Mouse (Mus musculus) stomach, embryonic 14.5 days (tissue): ENCODE measurements at regions not wholly inside any gene's neighbourhood (a gene's known extent, or its start where the extent isn't known, plus 50 kb on each side); places are given as distances from the start of the nearest gene placed in this dataset.

Experiments used
- ATAC-seq: fragments of 200-750 bp; cut with Nextera tagmentation; 2 replicates; pipeline ENCODE4 v1.8.0; 2017; ENCODE audit warnings: low read depth, moderate TSS enrichment; ENCODE audit not compliant: insufficient number of reproducible peaks, insufficient read depth, low FRiP score
- H3K27ac ChIP-seq: fragments of 300-500 bp; sonication (generic); 2 replicates; pipeline ENCODE4 v1.5.1; 2014; ENCODE audit warnings: mild to moderate bottlenecking, low read length, moderate library complexity, mixed read lengths
- H3K27me3 ChIP-seq: fragments of 300-500 bp; sonication (generic); 2 replicates; pipeline ENCODE4 v1.6.1; 2014; ENCODE audit warnings: low read length, control low read depth, mixed read lengths; ENCODE audit not compliant: control insufficient read depth, insufficient read depth
- H3K36me3 ChIP-seq: fragments of 300-500 bp; sonication (generic); 2 replicates; pipeline ENCODE4 v1.6.1; 2014; ENCODE audit warnings: mild to moderate bottlenecking, control low read depth, low read length, moderate library complexity, mixed read lengths; ENCODE audit not compliant: control insufficient read depth, insufficient read depth
- H3K4me1 ChIP-seq: fragments of 300-500 bp; sonication (generic); 2 replicates; pipeline ENCODE4 v1.6.1; 2014; ENCODE audit warnings: low read length, control low read depth, mixed read lengths; ENCODE audit not compliant: control insufficient read depth, insufficient read depth
- H3K4me2 ChIP-seq: fragments of 300-500 bp; sonication (generic); replicated peaks from 2 replicates; pipeline ENCODE4 v1.6.1; 2014; ENCODE audit warnings: low read depth, low read length, control low read depth
- H3K4me3 ChIP-seq: fragments of 300-500 bp; sonication (generic); 2 replicates; pipeline ENCODE4 v1.5.1; 2014; ENCODE audit warnings: low read depth, low read length, control low read depth
- H3K9ac ChIP-seq: fragments of 300-500 bp; sonication (generic); replicated peaks from 2 replicates; pipeline ENCODE4 v1.6.1; 2014; ENCODE audit warnings: low read depth, mild to moderate bottlenecking, control low read depth, low read length, moderate library complexity, mixed read lengths
- H3K9me3 ChIP-seq: fragments of 300-500 bp; sonication (generic); 2 replicates; pipeline ENCODE4 v1.6.1; 2016; ENCODE audit warnings: low read depth, low read length, control low read depth; ENCODE audit not compliant: control insufficient read depth
- WGBS: fragments of 180-500 bp; shearing (Covaris S2); extraction: QIAGEN DNeasy Blood & Tissue Kit; methylation state at CpG from one replicate; pipeline ENCODE4 v1.1.7; 2014; 5-methylcytosine and 5-hydroxymethylcytosine counted together

- H3K9ac ChIP-seq, result no peak overlapping the region
- H3K9me3 ChIP-seq, result no peaks in the 10 kb centered on the region
- no peak overlapping the region for H3K4me3 ChIP-seq
- H3K36me3 ChIP-seq, result no peaks in the 10 kb centered on the region
- ATAC-seq, result no peak
- no peak overlapping the region for H3K27ac ChIP-seq
- no peak overlapping the region for H3K4me2 ChIP-seq
- no peaks in the 10 kb centered on the region for H3K4me1 ChIP-seq
- WGBS, result 72% methylated on average over 2 of the region's 2 CpGs
- H3K27me3 ChIP-seq, result no peaks in the 10 kb centered on the region
These were observed 333.3 kb downstream of the Kcns3 start for GRCm38 (mm10) chr12:10817516-10817915.

GRCm38 (mm10) chr12:10810597-10810996 lies 340.3 kb downstream of the Kcns3 start:
- Histone ChIP-seq H3K4me2 (no peak overlapping the region), H3K27ac (no peak overlapping the region)
- no peak for ATAC-seq

GRCm38 (mm10) chr12:10804491-10804890 lies 346.4 kb downstream of the Kcns3 start:
- Histone ChIP-seq H3K4me1 (no peaks in the 10 kb centered on the region), H3K4me2 (no peak overlapping the region), H3K27ac (no peak overlapping the region), H3K4me3 (no peak overlapping the region), H3K9me3 (no peaks in the 10 kb centered on the region), H3K36me3 (no peaks in the 10 kb centered on the region), H3K9ac (no peak overlapping the region), H3K27me3 (no peaks in the 10 kb centered on the region)
- ATAC-seq, result no peak
- WGBS, result 63% methylated on average over 2 of the region's 2 CpGs

More at GRCm38 (mm10) chr12:10810597-10810996, 340.3 kb downstream of the Kcns3 start:
- Histone ChIP-seq H3K36me3 (no peaks in the 10 kb centered on the region), H3K4me3 (no peak overlapping the region), H3K4me1 (no peaks in the 10 kb centered on the region), H3K9ac (no peak overlapping the region), H3K9me3 (no peaks in the 10 kb centered on the region), H3K27me3 (no peaks in the 10 kb centered on the region)
